Mouse (Mus musculus) cerebellum, adult 2 months (tissue): ENCODE data around the gene Slc1a3.

ENCODE experiments used
- CTCF ChIP-seq: fragments of 200-500 bp; IDR thresholded peaks from 2 replicates; pipeline ENCODE4 v1.5.1; 2011; ENCODE audit warnings: low read depth, mild to moderate bottlenecking, control low read depth, low read length, moderate library complexity, borderline replicate concordance; ENCODE audit not compliant: insufficient read depth
- POLR2A ChIP-seq: fragments of 200-500 bp; IDR thresholded peaks from 2 replicates; pipeline ENCODE4 v1.6.1; 2011; ENCODE audit warnings: low read length, control low read depth, borderline replicate concordance; ENCODE audit not compliant: insufficient read depth

GRCm38 (mm10) chr15:8709578-8709977 is 986 bp downstream of the Slc1a3 start:
- TF ChIP-seq POLR2A (no peak), CTCF (no peak)
